Comparison of ENCODE assay signal across 23 mouse cellular contexts in the genomic region with DNA sequence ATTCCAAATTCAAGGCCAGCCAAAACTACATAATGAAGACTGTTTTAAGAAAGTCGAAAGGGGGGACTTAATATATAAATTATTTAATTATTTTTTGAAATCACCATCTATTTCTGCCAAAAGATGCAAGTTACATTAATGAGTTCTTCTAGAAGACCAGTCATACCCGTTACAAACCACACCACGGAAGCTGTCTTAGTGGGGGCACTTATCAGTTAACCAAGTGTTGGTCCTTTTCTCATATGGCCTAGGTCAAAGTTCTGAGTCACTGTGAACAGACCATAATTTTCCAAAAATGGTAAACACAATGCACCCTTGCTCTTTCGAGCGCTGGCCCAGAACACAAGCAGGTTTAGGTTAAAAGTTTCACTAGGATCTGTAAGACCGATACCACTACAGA.
DNase-seq lines count a peak whose midpoint lies in the region; ATAC-seq lines count a peak whose summit lies in the region.
"Had no signal": no experiment of that assay in that cellular context is flagged by ENCODE, and none has a peak within 500 bp of the region (broad histone marks: within the 10 kb centered on the region; RNA-seq: fewer than 3 reads in every experiment).

No protein-coding gene starts in this region.

- DNase-seq in heart, postnatal 36 days = no peak
- DNase-seq in kidney, postnatal 36 days = no peak
- no peak for DNase-seq in cerebellum, postnatal 4 days (ENCODE audit: low spot score in 2 of 2)
- DNase-seq: adrenal gland, postnatal 10 days; adrenal gland, postnatal 36 days; embryo, embryonic 11 days; gastrocnemius, postnatal 14 days; heart, adult 18-20 months; heart, postnatal 14 days had no signal

- H3K4me2 ChIP-seq in heart, embryonic 12.5 days = no peak overlapping the region
- H3K4me2 ChIP-seq: embryonic facial prominence, embryonic 13.5 days; forebrain, embryonic 12.5 days; forebrain, embryonic 15.5 days; heart, embryonic 13.5 days; hindbrain, embryonic 13.5 days had no signal

- WGBS in heart, embryonic 12.5 days = 86% methylated on average over 6 of the region's 6 CpGs

- H3K4me3 ChIP-seq in heart, embryonic 12.5 days = no peak overlapping the region
- H3K4me3 ChIP-seq in megakaryocyte, embryonic 14.5 days (replicated peaks) = peak overlapping the region; percentile 18
- H3K4me3 ChIP-seq: embryonic facial prominence, embryonic 10.5 days; embryonic facial prominence, embryonic 13.5 days; erythroblast, embryonic 14.5 days; forebrain, embryonic 12.5 days; forebrain, embryonic 15.5 days; heart, embryonic 13.5 days; hindbrain, embryonic 10.5 days; hindbrain, embryonic 13.5 days had no signal

- peaks cover 11% of the 10 kb centered on the region for H3K4me1 ChIP-seq in heart, embryonic 12.5 days (replicated peaks)
- peaks cover 71% of the 10 kb centered on the region for H3K4me1 ChIP-seq in megakaryocyte, embryonic 14.5 days

- peak; percentile 46; the same call in 1 of the 2 replicates for ATAC-seq in heart, embryonic 12.5 days (ENCODE audit: insufficient number of reproducible peaks, low FRiP score)
- no peak for ATAC-seq in megakaryocyte, adult 5-6 weeks (ENCODE audit: poor library complexity, severe bottlenecking)
- peak; percentile 20; the same call in 1 of the 2 replicates for ATAC-seq in common myeloid progenitor, adult 5-6 weeks (replicated peaks; ENCODE audit: low read depth, poor library complexity, severe bottlenecking)
- ATAC-seq in megakaryocyte progenitor cell, adult 5-6 weeks (replicated peaks; ENCODE audit: poor library complexity) = peak; percentile 24; the same call in 1 of the 2 replicates
- ATAC-seq: forebrain, embryonic 15.5 days; Patski had no signal

- H3K9me3 ChIP-seq in heart, embryonic 12.5 days (replicated peaks) = no peaks in the 10 kb centered on the region
- no peaks in the 10 kb centered on the region for H3K9me3 ChIP-seq in megakaryocyte, embryonic 14.5 days
- H3K9me3 ChIP-seq: embryonic facial prominence, embryonic 10.5 days; embryonic facial prominence, embryonic 13.5 days; forebrain, embryonic 12.5 days; forebrain, embryonic 15.5 days; heart, embryonic 13.5 days; hindbrain, embryonic 10.5 days; hindbrain, embryonic 13.5 days had no signal

- intact Hi-C loops in heart, postnatal 36 days (cut with DNase I) = no loop called here

- H3K27ac ChIP-seq in heart, embryonic 12.5 days (ENCODE audit: poor library complexity, severe bottlenecking) = no peak overlapping the region
- H3K27ac ChIP-seq: embryonic facial prominence, embryonic 10.5 days; embryonic facial prominence, embryonic 13.5 days; forebrain, embryonic 12.5 days; forebrain, embryonic 15.5 days; heart, embryonic 13.5 days; hindbrain, embryonic 10.5 days; hindbrain, embryonic 13.5 days had no signal

- H3K9ac ChIP-seq in heart, embryonic 12.5 days = no peak overlapping the region
- H3K9ac ChIP-seq: embryonic facial prominence, embryonic 13.5 days; forebrain, embryonic 12.5 days; forebrain, embryonic 15.5 days; heart, embryonic 13.5 days; hindbrain, embryonic 13.5 days had no signal

- H3K27me3 ChIP-seq in heart, embryonic 12.5 days (replicated peaks) = no peaks in the 10 kb centered on the region
- no peaks in the 10 kb centered on the region for H3K27me3 ChIP-seq in megakaryocyte, embryonic 14.5 days (replicated peaks)
- H3K27me3 ChIP-seq: embryonic facial prominence, embryonic 13.5 days; forebrain, embryonic 12.5 days; forebrain, embryonic 15.5 days; heart, embryonic 13.5 days; hindbrain, embryonic 13.5 days; Patski had no signal

- no peaks in the 10 kb centered on the region for H3K36me3 ChIP-seq in heart, embryonic 12.5 days
- peaks cover 23% of the 10 kb centered on the region for H3K36me3 ChIP-seq in megakaryocyte, embryonic 14.5 days (replicated peaks; ENCODE audit: low read length)
- H3K36me3 ChIP-seq: embryonic facial prominence, embryonic 13.5 days; forebrain, embryonic 12.5 days; forebrain, embryonic 15.5 days; heart, embryonic 13.5 days; hindbrain, embryonic 13.5 days had no signal
